Mouse (Mus musculus): Measurements from ENCODE around the gene Lpin3. TPM values are rescaled to one million over a fixed set of nuclear protein-coding genes. Genes with fewer than 3 reads are reported as not detected.

Lpin3 gene
- polyA plus RNA-seq, 1 experiment from 2014 or later, result 4.5 TPM

- no peaks in the 10 kb centered on the region for H3K9me3 ChIP-seq (ENCODE audit: control insufficient read depth, low read length)
- H3K27me3 ChIP-seq (replicated peaks; ENCODE audit: control insufficient read depth, insufficient read depth, low read length), result no peaks in the 10 kb centered on the region
- no peak overlapping the region for H3K4me2 ChIP-seq (ENCODE audit: low read length)
- no peak overlapping the region for H3K4me3 ChIP-seq (ENCODE audit: low read depth, low read length)
- WGBS, result 86% methylated on average over 3 of the region's 3 CpGs
- H3K9ac ChIP-seq (ENCODE audit: low read length), result no peak overlapping the region
- no peak for DNase-seq (ENCODE audit: low spot score)
- peaks cover 88% of the 10 kb centered on the region for H3K36me3 ChIP-seq (ENCODE audit: control insufficient read depth, insufficient read depth, low read length)
- no peaks in the 10 kb centered on the region for H3K4me1 ChIP-seq (replicated peaks; ENCODE audit: control insufficient read depth, insufficient read depth, low read length)
- no peak overlapping the region for H3K27ac ChIP-seq (ENCODE audit: low read depth)
- ATAC-seq (replicated peaks; ENCODE audit: low FRiP score, low TSS enrichment, low read depth), result no peak
Observed at GRCm38 (mm10) chr2:160954541-160954940, 74.1 kb downstream of the Lpin3 start.

- H3K4me3 ChIP-seq (ENCODE audit: low read depth, low read length), result no peak overlapping the region
- no peak for ATAC-seq (replicated peaks; ENCODE audit: low FRiP score, low TSS enrichment, low read depth)
- no peak for DNase-seq (ENCODE audit: low spot score)
- no peaks in the 10 kb centered on the region for H3K4me1 ChIP-seq (replicated peaks; ENCODE audit: control insufficient read depth, insufficient read depth, low read length)
- H3K9ac ChIP-seq (ENCODE audit: low read length), result no peak overlapping the region
- H3K27ac ChIP-seq (ENCODE audit: low read depth), result no peak overlapping the region
- H3K27me3 ChIP-seq (replicated peaks; ENCODE audit: control insufficient read depth, insufficient read depth, low read length), result no peaks in the 10 kb centered on the region
- H3K36me3 ChIP-seq (ENCODE audit: control insufficient read depth, insufficient read depth, low read length), result peaks cover 88% of the 10 kb centered on the region
- H3K4me2 ChIP-seq (ENCODE audit: low read length), result no peak overlapping the region
- 76% methylated on average over 7 of the region's 7 CpGs for WGBS
- H3K9me3 ChIP-seq (ENCODE audit: control insufficient read depth, low read length), result no peaks in the 10 kb centered on the region
Observed at GRCm38 (mm10) chr2:160955331-160955730, 74.9 kb downstream of the Lpin3 start.

Other genes starting within 250 kb of the Lpin3 start
- gene Top1, start 234.8 kb upstream of the Lpin3 start, polyA plus RNA-seq (2014; fragmentation: Nextera tagmentation; extraction: Ambion mirVana), result 69.1 and 76.2 TPM in 2 replicates
- 45.0 and 47.7 TPM in 2 replicates for gene Plcg1, start 149.4 kb upstream of the Lpin3 start, polyA plus RNA-seq (2014; fragmentation: Nextera tagmentation; extraction: Ambion mirVana)
- 7.5 and 8.2 TPM in 2 replicates for gene Zhx3, start 7.7 kb upstream of the Lpin3 start, polyA plus RNA-seq (2014; fragmentation: Nextera tagmentation; extraction: Ambion mirVana)
- 28.8 and 29.0 TPM in 2 replicates for gene Emilin3, start 31.7 kb downstream of the Lpin3 start, polyA plus RNA-seq (2014; fragmentation: Nextera tagmentation; extraction: Ambion mirVana)
- gene Chd6, start 228.4 kb downstream of the Lpin3 start, polyA plus RNA-seq (2014; fragmentation: Nextera tagmentation; extraction: Ambion mirVana), result 28.5 and 33.8 TPM in 2 replicates